7 mouse cellular contexts compared by ENCODE assay signal in the genomic region with DNA sequence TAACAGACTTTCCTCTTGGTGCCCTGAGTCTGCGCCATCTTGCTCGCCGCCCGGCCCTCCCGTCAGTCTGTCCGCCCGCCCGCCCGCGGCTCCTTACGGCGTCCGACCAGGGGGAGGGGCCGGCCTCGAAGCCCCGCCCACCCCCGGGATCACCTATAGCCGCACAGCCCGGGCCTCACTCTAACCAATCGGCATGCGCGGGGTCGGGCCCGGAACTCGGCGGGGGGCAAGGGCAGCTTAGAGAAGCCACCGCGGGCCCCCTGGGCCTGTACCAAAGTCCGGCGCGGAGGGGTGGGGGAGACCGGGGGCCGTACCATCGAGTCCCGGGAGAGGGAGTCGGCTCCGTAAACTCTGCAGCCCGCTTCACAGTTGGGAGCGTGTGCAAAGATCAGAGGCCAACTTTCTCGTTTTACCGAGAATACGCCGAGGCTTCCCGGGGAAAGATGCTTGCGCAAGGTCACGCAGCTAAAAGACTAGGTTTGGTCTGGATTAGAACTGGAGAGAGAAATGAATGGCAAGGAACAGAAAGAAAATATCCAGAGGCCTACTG. TPM values are rescaled to one million over a fixed set of nuclear protein-coding genes. Genes with fewer than 3 reads are reported as not detected.
DNase-seq lines count a peak whose midpoint lies in the region; ATAC-seq lines count a peak whose summit lies in the region.

TSS of gene Hdac1 (minus strand) at position 122 of the 550 bp plus-strand sequence.

- H3K9ac ChIP-seq in embryonic facial prominence, embryonic 12.5 days, result peak within 1 kb of the TSS; percentile 84
- peak within 1 kb of the TSS; percentile 78 for H3K9ac ChIP-seq in limb, embryonic 11.5 days (ENCODE audit: low read length)
- H3K9ac ChIP-seq in midbrain, embryonic 14.5 days (replicated peaks; ENCODE audit: low read length), result peak within 1 kb of the TSS; percentile 78

- H3K4me1 ChIP-seq in embryonic facial prominence, embryonic 12.5 days, result peaks cover 16% of the 10 kb centered on the region
- peaks cover 9% of the 10 kb centered on the region for H3K4me1 ChIP-seq in limb, embryonic 11.5 days (ENCODE audit: control insufficient read depth, insufficient read depth, low read length)
- peaks cover 12% of the 10 kb centered on the region for H3K4me1 ChIP-seq in midbrain, embryonic 14.5 days (ENCODE audit: control insufficient read depth, insufficient read depth, low read length)

- peak within 1 kb of the TSS; percentile 88 for H3K4me2 ChIP-seq in embryonic facial prominence, embryonic 12.5 days (replicated peaks)
- H3K4me2 ChIP-seq in limb, embryonic 11.5 days (ENCODE audit: low read depth, severe bottlenecking), result peak within 1 kb of the TSS; percentile 77
- H3K4me2 ChIP-seq in midbrain, embryonic 14.5 days (ENCODE audit: low read length), result peak within 1 kb of the TSS; percentile 68

- peak; percentile 99 for DNase-seq in adrenal gland, postnatal 25 days
- peak; percentile 100 for DNase-seq in heart, adult 11 months
- DNase-seq in kidney, adult 18-20 months, result peak; percentile 98
- DNase-seq in limb, embryonic 11.5 days (ENCODE audit: low spot score), result peak; percentile 99
- DNase-seq in midbrain, embryonic 14.5 days, result peak; percentile 98
- peak; percentile 97 for DNase-seq in spleen, adult 18-20 months

- no peaks in the 10 kb centered on the region for H3K9me3 ChIP-seq in embryonic facial prominence, embryonic 12.5 days
- H3K9me3 ChIP-seq in limb, embryonic 11.5 days (ENCODE audit: control insufficient read depth, low read length), result no peaks in the 10 kb centered on the region
- no peaks in the 10 kb centered on the region for H3K9me3 ChIP-seq in midbrain, embryonic 14.5 days (ENCODE audit: control insufficient read depth, low read length)

- peaks cover 18% of the 10 kb centered on the region for H3K36me3 ChIP-seq in embryonic facial prominence, embryonic 12.5 days
- peaks cover 4% of the 10 kb centered on the region; the same call in 1 of the 2 replicates for H3K36me3 ChIP-seq in limb, embryonic 11.5 days (ENCODE audit: control insufficient read depth, insufficient read depth, low read length)
- no peaks in the 10 kb centered on the region for H3K36me3 ChIP-seq in midbrain, embryonic 14.5 days (ENCODE audit: control insufficient read depth, insufficient read depth, low read length)

- H3K4me3 ChIP-seq in embryonic facial prominence, embryonic 12.5 days, result peak within 1 kb of the TSS; percentile 80
- peak within 1 kb of the TSS; percentile 83 for H3K4me3 ChIP-seq in limb, embryonic 11.5 days (ENCODE audit: low read depth, low read length)
- peak within 1 kb of the TSS; percentile 78 for H3K4me3 ChIP-seq in midbrain, embryonic 14.5 days (replicated peaks; ENCODE audit: low read depth, low read length)

- peak; percentile 98 for ATAC-seq in embryonic facial prominence, embryonic 12.5 days (ENCODE audit: insufficient number of reproducible peaks, insufficient read depth, low FRiP score, low TSS enrichment)
- peak; percentile 98 for ATAC-seq in limb, embryonic 11.5 days (ENCODE audit: insufficient number of reproducible peaks, low FRiP score, low TSS enrichment, low read depth)
- ATAC-seq in midbrain, embryonic 14.5 days (ENCODE audit: low FRiP score, low TSS enrichment), result peak; percentile 99

- H3K27me3 ChIP-seq in embryonic facial prominence, embryonic 12.5 days, result no peaks in the 10 kb centered on the region
- no peaks in the 10 kb centered on the region for H3K27me3 ChIP-seq in limb, embryonic 11.5 days (ENCODE audit: control insufficient read depth, insufficient read depth, low read length)
- no peaks in the 10 kb centered on the region for H3K27me3 ChIP-seq in midbrain, embryonic 14.5 days (ENCODE audit: control insufficient read depth, insufficient read depth, low read length)

- under 1% methylated on average over 46 of the region's 46 CpGs for WGBS in embryonic facial prominence, embryonic 12.5 days
- 1% methylated on average over 44 of the region's 46 CpGs for WGBS in limb, embryonic 11.5 days
- WGBS in midbrain, embryonic 14.5 days, result under 1% methylated on average over 46 of the region's 46 CpGs

- H3K27ac ChIP-seq in embryonic facial prominence, embryonic 12.5 days, result peak within 1 kb of the TSS; percentile 91
- peak within 1 kb of the TSS; percentile 70 for H3K27ac ChIP-seq in limb, embryonic 11.5 days (replicated peaks; ENCODE audit: low read depth, low read length)
- peak within 1 kb of the TSS; percentile 74 for H3K27ac ChIP-seq in midbrain, embryonic 14.5 days (replicated peaks; ENCODE audit: low read depth, low read length)

RNA-seq across cellular contexts. Expression of gene Hdac1, which starts in this region (rescaled TPM):
- 48.0 and 54.5 TPM in 2 replicates for total RNA-seq in adrenal gland, postnatal 25 days (2021)
- 246 and 251 TPM in 2 replicates for polyA plus RNA-seq in embryonic facial prominence, embryonic 12.5 days (2016; fragmentation: Nextera tagmentation; extraction: Ambion mirVana)
- 299 and 309 TPM in 2 replicates for polyA plus RNA-seq in limb, embryonic 11.5 days (2014; fragmentation: Nextera tagmentation; extraction: Ambion mirVana)
- polyA plus RNA-seq in midbrain, embryonic 14.5 days (2014; fragmentation: Nextera tagmentation; extraction: Ambion mirVana), result 73.6 and 101 TPM in 2 replicates

Comparison
In these comparisons a context has a peak if more than half of its experiments do, and no peak if none do; other contexts are left out.
1. Peak in every context shown above with its lines: DNase-seq, ATAC-seq, H3K4me3 ChIP-seq and H3K27ac ChIP-seq.